Mouse (Mus musculus) midbrain, embryonic 11.5 days (tissue): ENCODE results near the gene Syn1. TPM values are rescaled to one million over a fixed set of nuclear protein-coding genes. Genes with fewer than 3 reads are reported as not detected.
A peak's percentile ranks its signal among the peaks of the same experiment; 100 is the strongest.

Experiments
- ATAC-seq: fragments of 200-750 bp; cut with Nextera tagmentation; 2 replicates; pipeline ENCODE4 v1.8.0; 2017; ENCODE audit warnings: moderate TSS enrichment, moderate library complexity; ENCODE audit not compliant: low FRiP score
- DNase-seq: peaks from one replicate; pipeline ENCODE4 v3.0.0; 2015; ENCODE audit warnings: low spot score; ENCODE audit errors: missing footprints
- H3K27ac ChIP-seq: fragments of 300-500 bp; sonication (generic); 2 replicates; pipeline ENCODE4 v1.5.1; 2014; ENCODE audit warnings: low read depth, low read length
- H3K27me3 ChIP-seq: fragments of 300-500 bp; sonication (generic); 2 replicates; pipeline ENCODE4 v1.6.1; 2014; ENCODE audit warnings: mild to moderate bottlenecking, low read length, moderate library complexity, mixed read lengths; ENCODE audit not compliant: control insufficient read depth, insufficient read depth
- H3K36me3 ChIP-seq: fragments of 300-500 bp; sonication (generic); 2 replicates; pipeline ENCODE4 v1.6.1; 2014; ENCODE audit warnings: mild to moderate bottlenecking, low read length, moderate library complexity, mixed read lengths; ENCODE audit not compliant: control insufficient read depth, insufficient read depth
- H3K4me1 ChIP-seq: fragments of 300-500 bp; sonication (generic); 2 replicates; pipeline ENCODE4 v1.6.1; 2014; ENCODE audit warnings: low read length; ENCODE audit not compliant: control insufficient read depth, insufficient read depth
- H3K4me2 ChIP-seq: fragments of 300-500 bp; sonication (generic); 2 replicates; pipeline ENCODE4 v1.6.1; 2014; ENCODE audit warnings: mild to moderate bottlenecking, moderate library complexity
- H3K4me3 ChIP-seq: fragments of 300-500 bp; sonication (generic); 2 replicates; pipeline ENCODE4 v1.5.1; 2014; ENCODE audit warnings: low read depth, low read length
- H3K9ac ChIP-seq: fragments of 300-500 bp; sonication (generic); 2 replicates; pipeline ENCODE4 v1.6.1; 2014; ENCODE audit warnings: low read length
- H3K9me3 ChIP-seq: fragments of 300-500 bp; sonication (generic); 2 replicates; pipeline ENCODE4 v1.6.1; 2016; ENCODE audit warnings: low read length; ENCODE audit not compliant: control insufficient read depth
- WGBS: fragments of 180-500 bp; shearing (Covaris S2); extraction: QIAGEN DNeasy Blood & Tissue Kit; methylation state at CpG from one replicate; pipeline ENCODE4 v1.1.7; 2014; 5-methylcytosine and 5-hydroxymethylcytosine counted together
- microRNA-seq: library from miRNA; unstranded; fragments of <30 nt; microRNA quantifications from one replicate; pipeline ENCODE4, GENCODE M21; 2017
- polyA plus RNA-seq: library from polyadenylated mRNA; unstranded; fragments of >200 nt; fragmentation: Nextera tagmentation; extraction: Ambion mirVana; gene quantifications from 2 replicates; pipeline ENCODE4 v1.2.1, GENCODE M21; 2014

Gene Syn1
- polyA plus RNA-seq, 1 experiment from 2014 or later: 14.8 TPM

- no peak overlapping the region for H3K4me2 ChIP-seq
- H3K27ac ChIP-seq: no peak overlapping the region
- peaks cover 5% of the 10 kb centered on the region; the same call in 1 of the 2 replicates for H3K4me1 ChIP-seq
- no peak overlapping the region for H3K9ac ChIP-seq
- H3K4me3 ChIP-seq: no peak overlapping the region
- H3K27me3 ChIP-seq: no peaks in the 10 kb centered on the region
- WGBS: 88% methylated on average over 3 of the region's 3 CpGs
- DNase-seq (no peak), ATAC-seq (no peak)
- H3K36me3 ChIP-seq: no peaks in the 10 kb centered on the region
- H3K9me3 ChIP-seq: no peaks in the 10 kb centered on the region
These were observed 73.6 kb downstream of the Syn1 start for GRCm38 (mm10) chrX:20847232-20847631.

GRCm38 (mm10) chrX:20828934-20829333 lies 91.9 kb downstream of the Syn1 start:
- Histone ChIP-seq H3K27ac (no peak overlapping the region), H3K4me3 (no peak overlapping the region), H3K9ac (no peak overlapping the region), H3K27me3 (no peaks in the 10 kb centered on the region), H3K9me3 (no peaks in the 10 kb centered on the region), H3K4me1 (no peaks in the 10 kb centered on the region), H3K4me2 (no peak overlapping the region), H3K36me3 (no peaks in the 10 kb centered on the region)
- ATAC-seq (no peak), DNase-seq (no peak)
- 45% methylated on average over 5 of the region's 5 CpGs for WGBS

GRCm38 (mm10) chrX:20819708-20820426 lies 100.9 kb downstream of the Syn1 start:
- H3K9me3 ChIP-seq: no peaks in the 10 kb centered on the region
- peak; percentile 59; the same call in 1 of the 2 replicates for ATAC-seq
- no peaks in the 10 kb centered on the region; the same call in 1 of the 2 replicates for H3K4me1 ChIP-seq
- no peak overlapping the region for H3K27ac ChIP-seq
- H3K4me2 ChIP-seq: peak overlapping the region; percentile 34
- peak; percentile 80 for DNase-seq
- H3K9ac ChIP-seq: no peak overlapping the region
- WGBS: 59% methylated on average over 8 of the region's 8 CpGs
- no peaks in the 10 kb centered on the region for H3K27me3 ChIP-seq
- H3K36me3 ChIP-seq: no peaks in the 10 kb centered on the region
- H3K4me3 ChIP-seq: peak overlapping the region; percentile 13; the same call in 1 of the 2 replicates

GRCm38 (mm10) chrX:20819204-20819628 lies 101.6 kb downstream of the Syn1 start:
- no peaks in the 10 kb centered on the region for H3K9me3 ChIP-seq
- H3K27me3 ChIP-seq: no peaks in the 10 kb centered on the region
- 33% methylated on average over 19 of the region's 19 CpGs for WGBS
- ATAC-seq (peak; percentile 96), DNase-seq (peak; percentile 96)
- H3K4me2 ChIP-seq: peak overlapping the region; percentile 34
- no peaks in the 10 kb centered on the region for H3K36me3 ChIP-seq
- no peaks in the 10 kb centered on the region; the same call in 1 of the 2 replicates for H3K4me1 ChIP-seq
- H3K4me3 ChIP-seq: peak overlapping the region; percentile 13; the same call in 1 of the 2 replicates
- no peak overlapping the region for H3K9ac ChIP-seq
- H3K27ac ChIP-seq: no peak overlapping the region

DNA sequence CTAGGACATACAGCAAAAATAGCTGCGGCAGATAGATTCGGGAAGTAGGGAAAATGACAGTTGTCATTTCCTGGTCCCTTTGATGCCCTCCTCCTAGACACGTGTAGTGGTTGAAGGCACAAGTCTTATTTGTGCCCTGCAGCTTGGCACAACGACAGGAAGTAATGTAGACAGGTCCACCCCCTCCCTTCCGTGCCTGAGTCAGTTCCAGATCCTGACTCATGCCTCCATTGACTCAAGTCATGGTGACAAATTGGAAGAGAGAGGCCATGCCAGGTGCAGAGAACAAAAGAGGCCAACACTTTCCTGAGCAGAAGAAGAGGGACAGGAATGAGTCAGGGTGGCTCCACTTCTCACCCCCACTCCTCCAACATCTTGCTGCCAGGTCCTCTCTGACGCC lies 103.8 kb downstream of the Syn1 start:
- no peak for ATAC-seq
- H3K4me2 ChIP-seq: no peak overlapping the region
- no peaks in the 10 kb centered on the region; the same call in 1 of the 2 replicates for H3K4me1 ChIP-seq
- H3K9ac ChIP-seq: no peak overlapping the region
- H3K36me3 ChIP-seq: no peaks in the 10 kb centered on the region
- H3K27me3 ChIP-seq: no peaks in the 10 kb centered on the region
- WGBS: 80% methylated on average over 6 of the region's 6 CpGs
- no peak for DNase-seq
- no peak overlapping the region for H3K4me3 ChIP-seq
- H3K9me3 ChIP-seq: no peaks in the 10 kb centered on the region
- no peak overlapping the region for H3K27ac ChIP-seq

Small RNA genes within 50 kb of the gene (microRNA-seq; reads per million reads assigned to microRNA genes)
- gene Gm24824: not detected
- not detected for gene Mir5617

Other genes with a start within 250 kb of the Syn1 start
- 86.5 and 98.7 TPM in 2 replicates for gene Cdk16, start 233.1 kb downstream of the Syn1 start, polyA plus RNA-seq
- 78.4 and 80.5 TPM in 2 replicates for gene Usp11, start 217.1 kb downstream of the Syn1 start, polyA plus RNA-seq
- gene Araf, start 123.2 kb downstream of the Syn1 start, polyA plus RNA-seq: 92.9 and 98.3 TPM in 2 replicates
- 8.1 and 8.4 TPM in 2 replicates for gene Timp1, start 50.8 kb downstream of the Syn1 start, polyA plus RNA-seq
- 4.2 and 4.6 TPM in 2 replicates for gene Cfp, start 10.6 kb upstream of the Syn1 start, polyA plus RNA-seq
- gene Elk1, start 29.6 kb upstream of the Syn1 start, polyA plus RNA-seq: 4.5 and 6.4 TPM in 2 replicates
- gene Uxt, start 41.0 kb upstream of the Syn1 start, polyA plus RNA-seq: 62.5 and 66.4 TPM in 2 replicates
- 7.6 and 7.7 TPM in 2 replicates for gene Zfp182, start 141.3 kb upstream of the Syn1 start, polyA plus RNA-seq
- not detected in 2 replicates for gene Spaca5, start 147.4 kb upstream of the Syn1 start, polyA plus RNA-seq
- gene Zfp300, start 168.5 kb upstream of the Syn1 start, polyA plus RNA-seq: 3.1 and 3.4 TPM in 2 replicates
- not detected in 2 replicates for gene Ssxa1, start 194.8 kb upstream of the Syn1 start, polyA plus RNA-seq